Comparison of ENCODE assay signal across 19 mouse cellular contexts in genomic region chr12:15160478-15160998, GRCm38 (mm10).
"Had no signal": no experiment of that assay in that cellular context is flagged by ENCODE, and none has a peak within 500 bp of the region (broad histone marks: within the 10 kb centered on the region; RNA-seq: fewer than 3 reads in every experiment).

No protein-coding gene starts in this region.

- H3K4me3 ChIP-seq: midbrain, embryonic 10.5 days; midbrain, embryonic 12.5 days; myocyte; neural tube, embryonic 13.5 days; neural tube, embryonic 15.5 days had no signal

- H3K36me3 ChIP-seq: midbrain, embryonic 10.5 days; midbrain, embryonic 12.5 days; neural tube, embryonic 13.5 days; neural tube, embryonic 15.5 days had no signal

- DNase-seq: lung, adult 18-20 months; lung, embryonic 14.5 days; lung, postnatal 10 days; lung, postnatal 4 days; midbrain, embryonic 14.5 days; retina, postnatal 1 day; right cerebral cortex, adult 18-20 months; right cerebral cortex, postnatal 25 days; right cerebral cortex, postnatal 4 days; spleen, adult 18-20 months; thymus, adult 18-20 months; thymus, postnatal 14 days; thymus, postnatal 36 days had no signal

- H3K9me3 ChIP-seq: midbrain, embryonic 10.5 days; midbrain, embryonic 12.5 days; neural tube, embryonic 15.5 days had no signal

- H3K4me2 ChIP-seq: lung, embryonic 14.5 days; midbrain, embryonic 12.5 days; neural tube, embryonic 13.5 days; neural tube, embryonic 15.5 days had no signal

- H3K9ac ChIP-seq: lung, embryonic 14.5 days; midbrain, embryonic 12.5 days; neural tube, embryonic 13.5 days; neural tube, embryonic 15.5 days had no signal

- H3K27ac ChIP-seq: midbrain, embryonic 10.5 days; midbrain, embryonic 12.5 days; neural tube, embryonic 13.5 days; neural tube, embryonic 15.5 days had no signal

- ATAC-seq: midbrain, embryonic 16.5 days had no signal

- H3K27me3 ChIP-seq: midbrain, embryonic 12.5 days; neural tube, embryonic 13.5 days; neural tube, embryonic 15.5 days had no signal

- H3K4me1 ChIP-seq: midbrain, embryonic 10.5 days; midbrain, embryonic 12.5 days; neural tube, embryonic 13.5 days; neural tube, embryonic 15.5 days had no signal
